Mouse (Mus musculus) myocyte (in vitro differentiated cells): Measurements from ENCODE around the gene Smarcc1. TPM values are rescaled to one million over a fixed set of nuclear protein-coding genes. Genes with fewer than 3 reads are reported as not detected.

Experiments
- H3K27me3 ChIP-seq: one replicate; pipeline ENCODE4 v1.6.1; 2011; ENCODE audit not compliant: control insufficient read depth, insufficient read depth, insufficient read length
- H3K36me3 ChIP-seq: one replicate; pipeline ENCODE4 v1.6.1; 2011; ENCODE audit not compliant: control insufficient read depth, insufficient read depth
- H3K4me2 ChIP-seq: one replicate; pipeline ENCODE4 v1.6.1; 2011; ENCODE audit warnings: low read depth, control low read depth
- H3K4me3 ChIP-seq: one replicate; pipeline ENCODE4 v1.5.1; 2011; ENCODE audit warnings: mild to moderate bottlenecking, control low read depth, moderate library complexity
- H3K79me2 ChIP-seq: one replicate; pipeline ENCODE4 v1.6.1; 2011; ENCODE audit not compliant: control insufficient read depth, insufficient read depth
- H3ac ChIP-seq: one replicate; pipeline ENCODE4 v1.6.1; 2011; ENCODE audit not compliant: control insufficient read depth, insufficient read length
- CEBPB ChIP-seq: IDR thresholded peaks from 2 replicates; pipeline ENCODE4 v1.6.1; 2011; ENCODE audit warnings: mild to moderate bottlenecking, moderate library complexity; ENCODE audit not compliant: poor library complexity, insufficient read depth, severe bottlenecking
- E2F4 ChIP-seq: IDR thresholded peaks from one replicate; pipeline ENCODE4 v1.6.1; 2011; ENCODE audit warnings: mild to moderate bottlenecking, control low read depth, moderate library complexity; ENCODE audit not compliant: insufficient read depth
- MAX ChIP-seq: IDR thresholded peaks from one replicate; pipeline ENCODE4 v1.6.1; 2011; ENCODE audit warnings: low read depth, mild to moderate bottlenecking, control low read depth
- MYOD1 ChIP-seq, 3 experiments: IDR thresholded peaks; one replicate each; pipeline ENCODE4 v1.6.1; 2011; ENCODE audit warnings: control low read depth in 2 of 3, low read depth in 2 of 3, mild to moderate bottlenecking in 2 of 3, moderate library complexity in 1 of 3; ENCODE audit not compliant: insufficient read length in 2 of 3, control insufficient read depth in 1 of 3
- MYOG ChIP-seq, 3 experiments: IDR thresholded peaks; one replicate each; pipeline ENCODE4 v1.6.1; 2011; ENCODE audit warnings: control low read depth in 2 of 3, low read depth in 2 of 3, mild to moderate bottlenecking in 2 of 3; ENCODE audit not compliant: insufficient read length in 2 of 3, control insufficient read depth in 1 of 3, insufficient read depth in 1 of 3
- POLR2A ChIP-seq: IDR thresholded peaks from one replicate; pipeline ENCODE4 v1.6.1; 2011; ENCODE audit warnings: low read depth, mild to moderate bottlenecking, control low read depth, moderate library complexity; ENCODE audit not compliant: insufficient read length
- POLR2AphosphoS2 ChIP-seq: IDR thresholded peaks from one replicate; pipeline ENCODE4 v1.6.1; 2011; ENCODE audit warnings: low read depth, control low read depth; ENCODE audit not compliant: insufficient read length
- REST ChIP-seq: IDR thresholded peaks from one replicate; pipeline ENCODE4 v1.6.1; 2011; ENCODE audit warnings: mild to moderate bottlenecking, control low read depth, moderate library complexity; ENCODE audit not compliant: insufficient read depth, insufficient read length
- SRF ChIP-seq: IDR thresholded peaks from one replicate; pipeline ENCODE4 v1.6.1; 2011; ENCODE audit warnings: low read depth; ENCODE audit not compliant: control insufficient read depth, insufficient read length
- TCF12 ChIP-seq: IDR thresholded peaks from one replicate; pipeline ENCODE4 v1.6.1; 2011; ENCODE audit warnings: mild to moderate bottlenecking, control low read depth; ENCODE audit not compliant: poor library complexity, insufficient read depth, severe bottlenecking
- TCF3 ChIP-seq: IDR thresholded peaks from one replicate; pipeline ENCODE4 v1.6.1; 2011; ENCODE audit warnings: low read depth, control low read depth; ENCODE audit not compliant: insufficient read length
- USF1 ChIP-seq: IDR thresholded peaks from one replicate; pipeline ENCODE4 v1.6.1; 2011; ENCODE audit warnings: low read depth, mild to moderate bottlenecking, control low read depth, moderate library complexity
- polyA plus RNA-seq: library from polyadenylated mRNA; unstranded; fragments of >200 nt; fragmentation: generic; extraction: Trizol; gene quantifications from one replicate; pipeline ENCODE4 v1.2.1, GENCODE M21; 2012; ENCODE audit warnings: missing spikeins

Gene Smarcc1
- polyA plus RNA-seq, 1 experiment = 29.5 TPM

- Histone ChIP-seq H3K4me2 (no peak overlapping the region), H3K4me3 (no peak overlapping the region), H3ac (no peak overlapping the region), H3K27me3 (no peaks in the 10 kb centered on the region), H3K79me2 (no peaks in the 10 kb centered on the region), H3K36me3 (peaks cover 41% of the 10 kb centered on the region)
- TF ChIP-seq MYOG (IDR thresholded peaks at IDR 0.05; ENCODE audit: control insufficient read depth in 1 of 3, insufficient read depth in 1 of 3, insufficient read length in 2 of 3, low read depth in 2 of 3) = no peak
- no peak for TF ChIP-seq TCF3
- TF ChIP-seq SRF = no peak
- no peak for TF ChIP-seq USF1
- TF ChIP-seq POLR2A = no peak
- no peak for TF ChIP-seq MYOD1 (IDR thresholded peaks at IDR 0.05; ENCODE audit: control insufficient read depth in 1 of 3, insufficient read length in 2 of 3, low read depth in 2 of 3)
- TF ChIP-seq REST = no peak
- no peak for TF ChIP-seq CEBPB
- no peak for TF ChIP-seq E2F4
- TF ChIP-seq POLR2AphosphoS2 = no peak
- TF ChIP-seq TCF12 = no peak
Measured at GRCm38 (mm10) chr9:110081066-110081465, 36.4 kb upstream of the Smarcc1 start.

- Histone ChIP-seq H3K36me3 (peaks cover 24% of the 10 kb centered on the region), H3K79me2 (no peaks in the 10 kb centered on the region), H3K4me2 (no peak overlapping the region), H3ac (no peak overlapping the region), H3K27me3 (no peaks in the 10 kb centered on the region), H3K4me3 (no peak overlapping the region)
- TF ChIP-seq POLR2A (peak; percentile 18), MYOG (IDR thresholded peaks at IDR 0.05; ENCODE audit: control insufficient read depth in 1 of 3, insufficient read depth in 1 of 3, insufficient read length in 2 of 3, low read depth in 2 of 3) (peak; percentile 54 to 82 (median 80)), TCF3 (no peak), MYOD1 (IDR thresholded peaks at IDR 0.05; ENCODE audit: control insufficient read depth in 1 of 3, insufficient read length in 2 of 3, low read depth in 2 of 3) (peak; percentile 66 to 91 (median 84))
Measured at GRCm38 (mm10) chr9:110084201-110084964, 33.1 kb upstream of the Smarcc1 start.

GRCm38 (mm10) chr9:110085693-110086092 lies 31.8 kb upstream of the Smarcc1 start:
- H3K79me2 ChIP-seq = no peaks in the 10 kb centered on the region

GRCm38 (mm10) chr9:110093303-110093702 lies 24.2 kb upstream of the Smarcc1 start:
- no peak overlapping the region for H3K4me2 ChIP-seq
- no peaks in the 10 kb centered on the region for H3K79me2 ChIP-seq
- H3ac ChIP-seq = no peak overlapping the region
- TF ChIP-seq POLR2AphosphoS2 (no peak), SRF (no peak), POLR2A (no peak), MAX (no peak), TCF3 (no peak), USF1 (no peak), MYOG (IDR thresholded peaks at IDR 0.05; ENCODE audit: control insufficient read depth in 1 of 3, insufficient read depth in 1 of 3, insufficient read length in 2 of 3, low read depth in 2 of 3) (no peak), REST (no peak), CEBPB (no peak), TCF12 (no peak), E2F4 (no peak), MYOD1 (IDR thresholded peaks at IDR 0.05; ENCODE audit: control insufficient read depth in 1 of 3, insufficient read length in 2 of 3, low read depth in 2 of 3) (no peak)
- H3K36me3 ChIP-seq = peaks cover 43% of the 10 kb centered on the region
- no peaks in the 10 kb centered on the region for H3K27me3 ChIP-seq
- no peak overlapping the region for H3K4me3 ChIP-seq

More at GRCm38 (mm10) chr9:110085693-110086092, 31.8 kb upstream of the Smarcc1 start:
- no peak overlapping the region for H3ac ChIP-seq
- TF ChIP-seq MYOG (IDR thresholded peaks at IDR 0.05; ENCODE audit: control insufficient read depth in 1 of 3, insufficient read depth in 1 of 3, insufficient read length in 2 of 3, low read depth in 2 of 3) (no peak), POLR2A (peak; percentile 45), POLR2AphosphoS2 (peak; percentile 94)
- no peak overlapping the region for H3K4me2 ChIP-seq
- no peaks in the 10 kb centered on the region for H3K27me3 ChIP-seq
- no peak overlapping the region for H3K4me3 ChIP-seq
- peaks cover 27% of the 10 kb centered on the region for H3K36me3 ChIP-seq

GRCm38 (mm10) chr9:110094761-110095160 lies 22.7 kb upstream of the Smarcc1 start:
- Histone ChIP-seq H3ac (no peak overlapping the region), H3K4me3 (no peak overlapping the region), H3K27me3 (no peaks in the 10 kb centered on the region), H3K79me2 (peaks cover 4% of the 10 kb centered on the region), H3K36me3 (peaks cover 42% of the 10 kb centered on the region), H3K4me2 (no peak overlapping the region)
- no peak for TF ChIP-seq MYOG (IDR thresholded peaks at IDR 0.05; ENCODE audit: control insufficient read depth in 1 of 3, insufficient read depth in 1 of 3, insufficient read length in 2 of 3, low read depth in 2 of 3)
- no peak for TF ChIP-seq TCF3
- no peak for TF ChIP-seq E2F4
- TF ChIP-seq USF1 = no peak
- no peak for TF ChIP-seq MAX
- no peak for TF ChIP-seq TCF12
- no peak for TF ChIP-seq CEBPB
- no peak for TF ChIP-seq POLR2AphosphoS2
- TF ChIP-seq POLR2A = no peak
- TF ChIP-seq REST = no peak
- TF ChIP-seq MYOD1 (IDR thresholded peaks at IDR 0.05; ENCODE audit: control insufficient read depth in 1 of 3, insufficient read length in 2 of 3, low read depth in 2 of 3) = no peak
